Mouse (Mus musculus) testis, adult 2 months (tissue): ENCODE measurements around the gene Mad1l1.

ENCODE experiments used
- CTCF ChIP-seq: fragments of 200-500 bp; IDR thresholded peaks from 2 replicates; pipeline ENCODE4 v1.5.1; 2012; ENCODE audit warnings: low read depth, mild to moderate bottlenecking, inconsistent platforms, low read length, moderate library complexity; ENCODE audit not compliant: control insufficient read depth, insufficient read depth, insufficient replicate concordance
- POLR2A ChIP-seq: fragments of 200-500 bp; IDR thresholded peaks from 2 replicates; pipeline ENCODE4 v1.6.1; 2012; ENCODE audit warnings: low read depth, mild to moderate bottlenecking, inconsistent platforms, low read length, moderate library complexity; ENCODE audit not compliant: control insufficient read depth

DNA sequence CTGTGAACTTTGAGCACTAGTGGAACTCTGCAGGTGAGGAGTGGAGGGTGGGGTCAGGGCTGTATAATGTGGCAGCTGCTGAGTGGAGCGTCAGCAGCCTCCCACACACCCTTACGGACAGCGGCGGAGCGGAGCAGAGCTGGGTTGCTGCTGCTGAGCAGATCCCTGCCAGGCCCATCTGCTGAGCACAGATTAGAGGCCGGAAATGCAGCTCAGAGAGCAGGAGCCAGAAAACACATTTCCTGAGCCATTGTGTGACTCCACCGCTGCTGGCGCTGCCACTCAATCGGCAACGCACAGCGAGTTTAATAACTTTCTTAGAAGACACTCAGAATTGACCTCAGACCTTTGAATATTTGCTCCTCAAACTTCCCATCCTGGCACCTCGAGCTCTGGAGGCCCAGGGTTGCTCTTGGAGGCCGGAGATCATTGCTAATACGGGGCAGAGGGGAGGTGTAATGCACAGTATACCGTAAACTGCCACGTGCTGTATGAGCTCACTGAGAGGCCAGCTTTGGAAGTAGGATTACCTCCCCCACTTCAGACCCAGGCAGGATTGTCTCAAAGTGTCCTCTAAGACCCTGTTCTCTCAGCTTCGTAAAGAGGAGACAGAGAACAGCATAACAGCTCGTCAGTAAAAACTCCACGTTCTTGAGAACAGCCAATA lies 112.5 kb downstream of the Mad1l1 start:
- no peak for TF ChIP-seq POLR2A
- no peak for TF ChIP-seq CTCF
